Mouse (Mus musculus) heart, postnatal 0 days (tissue): ENCODE measurements at regions not wholly inside any gene's neighbourhood (a gene's known extent, or its start where the extent isn't known, plus 50 kb on each side); places are given as distances from the start of the nearest gene placed in this dataset.

Experiments used
- ATAC-seq: fragments of 200-750 bp; cut with Nextera tagmentation; 2 replicates; pipeline ENCODE4 v1.8.0; 2017; ENCODE audit warnings: low read depth, moderate number of reproducible peaks, moderate library complexity; ENCODE audit not compliant: insufficient read depth
- DNase-seq: peaks from one replicate; pipeline ENCODE4 v3.0.0-alpha.2; 2016; ENCODE audit warnings: low spot score
- H3K27ac ChIP-seq: fragments of 300-500 bp; sonication (generic); 2 replicates; pipeline ENCODE4 v1.5.1; 2014; ENCODE audit warnings: low read depth, mild to moderate bottlenecking
- H3K27me3 ChIP-seq: fragments of 300-500 bp; sonication (generic); 2 replicates; pipeline ENCODE4 v1.6.1; 2014; ENCODE audit warnings: low read length, mixed read lengths; ENCODE audit not compliant: control insufficient read depth, insufficient read depth
- H3K36me3 ChIP-seq: fragments of 300-500 bp; sonication (generic); replicated peaks from 2 replicates; pipeline ENCODE4 v1.6.1; 2014; ENCODE audit warnings: low read length, mixed read lengths; ENCODE audit not compliant: control insufficient read depth, insufficient read depth
- H3K4me1 ChIP-seq: fragments of 300-500 bp; sonication (generic); 2 replicates; pipeline ENCODE4 v1.6.1; 2014; ENCODE audit warnings: antibody characterized with exemption; ENCODE audit not compliant: control insufficient read depth, insufficient read depth
- H3K4me2 ChIP-seq: fragments of 300-500 bp; sonication (generic); 2 replicates; pipeline ENCODE4 v1.6.1; 2014; ENCODE audit warnings: low read depth, mild to moderate bottlenecking, low read length, moderate library complexity
- H3K4me3 ChIP-seq: fragments of 300-500 bp; sonication (generic); 2 replicates; pipeline ENCODE4 v1.5.1; 2014; ENCODE audit warnings: low read depth, low read length
- H3K9ac ChIP-seq: fragments of 300-500 bp; sonication (generic); replicated peaks from 2 replicates; pipeline ENCODE4 v1.6.1; 2014; ENCODE audit warnings: low read depth, low read length, mixed read lengths
- H3K9me3 ChIP-seq: fragments of 300-500 bp; sonication (generic); replicated peaks from 2 replicates; pipeline ENCODE4 v1.6.1; 2016; ENCODE audit warnings: low read length; ENCODE audit not compliant: control insufficient read depth
- CTCF ChIP-seq: IDR thresholded peaks from 2 replicates; pipeline ENCODE4 v1.5.1; 2016; ENCODE audit warnings: antibody characterized with exemption, control low read depth, low read depth
- EP300 ChIP-seq: IDR thresholded peaks from 2 replicates; pipeline ENCODE4 v1.6.1; 2016; ENCODE audit warnings: antibody characterized with exemption, low read depth
- WGBS: fragments of 180-500 bp; shearing (Covaris S2); extraction: QIAGEN DNeasy Blood & Tissue Kit; methylation state at CpG from one replicate; pipeline ENCODE4 v1.1.7; 2014; 5-methylcytosine and 5-hydroxymethylcytosine counted together

DNA sequence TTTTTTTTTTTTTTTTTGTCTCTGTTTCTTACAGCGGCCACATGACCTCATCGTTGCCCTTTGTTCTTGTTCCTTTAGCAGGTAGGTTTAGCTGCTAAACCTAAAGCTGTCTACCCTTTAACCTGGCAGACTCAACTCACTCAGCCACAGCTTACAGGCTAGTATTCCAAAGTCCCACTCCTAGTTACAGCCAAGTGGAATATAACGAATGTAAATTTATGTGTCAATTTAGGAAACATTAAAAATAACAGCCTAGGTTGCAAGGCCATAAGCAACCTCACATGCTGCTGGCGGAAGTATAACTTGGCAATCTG is 138.7 kb downstream of the Pja1 start:
- no peaks in the 10 kb centered on the region for H3K27me3 ChIP-seq
- H3K4me3 ChIP-seq = no peak overlapping the region
- H3K4me2 ChIP-seq = no peak overlapping the region
- DNase-seq (no peak), ATAC-seq (no peak)
- 66% methylated on average over 4 of the region's 4 CpGs for WGBS
- no peaks in the 10 kb centered on the region for H3K36me3 ChIP-seq
- no peaks in the 10 kb centered on the region for H3K4me1 ChIP-seq
- TF ChIP-seq EP300 (no peak), CTCF (no peak)
- no peak overlapping the region for H3K9ac ChIP-seq
- H3K27ac ChIP-seq = no peak overlapping the region
- no peaks in the 10 kb centered on the region for H3K9me3 ChIP-seq

- Histone ChIP-seq H3K9me3 (no peaks in the 10 kb centered on the region), H3K4me1 (no peaks in the 10 kb centered on the region; the same call in 1 of the 2 replicates), H3K4me2 (no peak overlapping the region), H3K9ac (no peak overlapping the region), H3K27me3 (no peaks in the 10 kb centered on the region), H3K27ac (no peak overlapping the region), H3K4me3 (no peak overlapping the region), H3K36me3 (no peaks in the 10 kb centered on the region)
- no peak for TF ChIP-seq CTCF
- TF ChIP-seq EP300 = no peak
- ATAC-seq = no peak
- 69% methylated on average over 9 of the region's 9 CpGs for WGBS
- no peak for DNase-seq
These were observed 139.2 kb downstream of the Pja1 start for GRCm38 (mm10) chrX:99331764-99332456.

DNA sequence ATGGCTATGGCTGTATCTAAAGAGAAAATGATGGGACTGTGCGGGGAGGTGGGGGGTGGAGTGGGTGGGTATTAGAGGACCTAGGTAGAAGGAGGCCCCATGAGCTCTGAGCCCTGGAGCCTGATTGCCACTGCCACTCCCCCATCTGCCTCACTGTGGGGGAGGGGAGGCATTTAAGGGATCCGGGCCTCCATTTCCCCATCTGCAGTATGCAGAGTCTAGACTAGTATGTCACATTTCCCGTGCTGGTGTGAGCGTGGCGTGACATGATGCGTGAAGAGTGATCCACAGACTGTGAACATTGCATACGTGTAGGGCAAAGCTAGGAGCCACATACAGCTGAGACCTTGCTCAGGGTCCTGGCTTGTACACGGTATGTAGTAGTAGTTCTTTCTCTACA is 140.7 kb downstream of the Pja1 start:
- Histone ChIP-seq H3K4me1 (peaks cover 1% of the 10 kb centered on the region; the same call in 1 of the 2 replicates), H3K36me3 (no peaks in the 10 kb centered on the region), H3K27ac (no peak overlapping the region), H3K27me3 (0 out of 2 replicates have a peak, but pooled peaks cover under 1% of the 10 kb centered on the region), H3K9ac (no peak overlapping the region), H3K9me3 (no peaks in the 10 kb centered on the region), H3K4me3 (no peak overlapping the region), H3K4me2 (no peak overlapping the region)
- ATAC-seq = no peak
- 87% methylated on average over 8 of the region's 8 CpGs for WGBS
- DNase-seq = no peak
- TF ChIP-seq CTCF = no peak
- TF ChIP-seq EP300 = no peak

- Histone ChIP-seq H3K27ac (no peak overlapping the region), H3K4me2 (no peak overlapping the region), H3K27me3 (0 out of 2 replicates have a peak, but pooled peaks cover 6% of the 10 kb centered on the region), H3K36me3 (no peaks in the 10 kb centered on the region), H3K4me1 (peaks cover 9% of the 10 kb centered on the region), H3K9ac (no peak overlapping the region), H3K4me3 (no peak overlapping the region), H3K9me3 (no peaks in the 10 kb centered on the region)
- no peak for DNase-seq
- ATAC-seq = no peak
- 41% methylated on average over 4 of the region's 4 CpGs for WGBS
- TF ChIP-seq EP300 = no peak
- no peak for TF ChIP-seq CTCF
These were observed 142.5 kb downstream of the Pja1 start for GRCm38 (mm10) chrX:99328576-99328975.

GRCm38 (mm10) chrX:99326167-99326566 is 144.9 kb downstream of the Pja1 start:
- TF ChIP-seq CTCF (no peak), EP300 (no peak)
- Histone ChIP-seq H3K9me3 (no peaks in the 10 kb centered on the region), H3K27ac (peak overlapping the region; percentile 84), H3K36me3 (no peaks in the 10 kb centered on the region), H3K4me1 (peaks cover 9% of the 10 kb centered on the region), H3K9ac (no peak overlapping the region), H3K4me2 (no peak overlapping the region), H3K27me3 (0 out of 2 replicates have a peak, but pooled peaks cover 6% of the 10 kb centered on the region), H3K4me3 (no peak overlapping the region)
- DNase-seq = peak; percentile 65
- 18% methylated on average over 6 of the region's 7 CpGs for WGBS
- ATAC-seq = peak; percentile 88

DNA sequence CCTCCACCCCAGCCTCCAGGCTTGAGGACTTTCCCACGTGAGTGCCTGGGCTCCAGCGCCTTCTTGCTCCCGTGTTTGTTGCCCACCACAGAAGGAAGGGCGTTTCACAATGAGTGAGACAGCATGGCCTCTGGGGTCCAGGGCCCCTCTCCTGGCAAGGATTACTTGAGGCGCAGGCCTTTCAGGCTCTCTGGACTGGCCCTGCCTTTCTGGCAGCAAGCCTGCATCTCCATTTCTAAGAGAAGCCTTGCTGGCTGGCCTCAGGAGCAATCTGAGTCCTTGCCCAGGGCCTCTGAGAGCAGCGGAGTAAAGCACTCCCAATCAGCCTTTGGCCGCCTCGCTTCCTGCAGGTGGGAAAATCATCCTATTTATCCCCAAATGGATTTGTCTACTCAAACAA is 145.6 kb downstream of the Pja1 start:
- Histone ChIP-seq H3K36me3 (no peaks in the 10 kb centered on the region), H3K27me3 (0 out of 2 replicates have a peak, but pooled peaks cover 6% of the 10 kb centered on the region), H3K9ac (no peak overlapping the region), H3K9me3 (no peaks in the 10 kb centered on the region), H3K4me2 (no peak overlapping the region), H3K4me3 (no peak overlapping the region), H3K4me1 (peaks cover 9% of the 10 kb centered on the region), H3K27ac (peak overlapping the region; percentile 84)
- TF ChIP-seq EP300 (no peak), CTCF (no peak)
- 41% methylated on average over 8 of the region's 8 CpGs for WGBS
- ATAC-seq = no peak
- no peak for DNase-seq
